Mouse (Mus musculus) megakaryocyte-erythroid progenitor cell, adult 5-6 weeks (primary cell): Measurements from ENCODE around the gene Ece1. TPM values are rescaled to one million over a fixed set of nuclear protein-coding genes. Genes with fewer than 3 reads are reported as not detected.
"Not testable (repeated sequence)": the region's sequence is repeated elsewhere in the genome, so short reads cannot be mapped to it uniquely, and the experiment has no call there.

Experiments used
- ATAC-seq: replicated peaks from 2 replicates; pipeline ENCODE4 v1.8.0; 2016; ENCODE audit warnings: mild to moderate bottlenecking, inconsistent platforms; ENCODE audit not compliant: severe bottlenecking, poor library complexity, low FRiP score, low TSS enrichment
- total RNA-seq, 2 experiments: library from RNA; stranded (forward) in 1 of 2; stranded (reverse) in 1 of 2; fragments of 200-1000, 215-1000 nt in 1 of 2; fragments of >200 nt in 1 of 2; fragmentation: Nextera tagmentation in 1 of 2; gene quantifications; 2 replicates each; pipeline ENCODE4 v1.2.3; 2014 to 2017

Gene Ece1
- total RNA-seq, 2 experiments from 2014 or later = 3.8 to 6.2 TPM

- no peak for ATAC-seq
These were observed 100.8 kb downstream of the Ece1 start for GRCm38 (mm10) chr4:137962643-137963350.

GRCm38 (mm10) chr4:137963431-137963830 is 101.4 kb downstream of the Ece1 start:
- ATAC-seq = no peak

- ATAC-seq = peak; percentile 71
These were observed 102.0 kb downstream of the Ece1 start for GRCm38 (mm10) chr4:137963881-137964584.

- ATAC-seq = no peak
These were observed 102.5 kb downstream of the Ece1 start for GRCm38 (mm10) chr4:137964585-137964930.

- ATAC-seq = peak; percentile 74
These were observed 106.2 kb downstream of the Ece1 start for GRCm38 (mm10) chr4:137968203-137968602.

- ATAC-seq = not testable (repeated sequence)
These were observed 108.7 kb downstream of the Ece1 start for GRCm38 (mm10) chr4:137970623-137971199.

GRCm38 (mm10) chr4:137974856-137975432 is 112.9 kb downstream of the Ece1 start:
- ATAC-seq = not testable (repeated sequence)

- ATAC-seq = not testable (repeated sequence)
These were observed 117.1 kb downstream of the Ece1 start for GRCm38 (mm10) chr4:137979066-137979644.

- no peak for ATAC-seq
These were observed 120.8 kb downstream of the Ece1 start for GRCm38 (mm10) chr4:137982869-137983268.

- no peak for ATAC-seq
These were observed 122.2 kb downstream of the Ece1 start for GRCm38 (mm10) chr4:137984212-137984611.

GRCm38 (mm10) chr4:137984746-137985145 is 122.7 kb downstream of the Ece1 start:
- ATAC-seq = no peak

GRCm38 (mm10) chr4:137989426-137989825 is 127.4 kb downstream of the Ece1 start:
- no peak for ATAC-seq

- ATAC-seq = no peak
These were observed 128.4 kb downstream of the Ece1 start for GRCm38 (mm10) chr4:137990433-137990832.

- no peak for ATAC-seq
These were observed 129.2 kb downstream of the Ece1 start for GRCm38 (mm10) chr4:137991240-137991639.

GRCm38 (mm10) chr4:137992890-137993289 is 130.9 kb downstream of the Ece1 start, which contains the start of gene Eif4g3:
Gene Eif4g3, plus strand, starts transcription at chr4:137993022.
- ATAC-seq = peak; percentile 64; the same call in 1 of the 2 replicates

GRCm38 (mm10) chr4:137993291-137993758 is 131.3 kb downstream of the Ece1 start:
- ATAC-seq = peak; percentile 92

GRCm38 (mm10) chr4:137993821-137994561 is 132.0 kb downstream of the Ece1 start:
- peak; percentile 29; the same call in 1 of the 2 replicates for ATAC-seq

GRCm38 (mm10) chr4:137994562-137995336 is 132.7 kb downstream of the Ece1 start:
- ATAC-seq = no peak
